Mouse (Mus musculus) heart, postnatal 0 days (tissue): ENCODE results near the gene Madcam1. TPM values are rescaled to one million over a fixed set of nuclear protein-coding genes. Genes with fewer than 3 reads are reported as not detected.
A peak's percentile ranks its signal among the peaks of the same experiment; 100 is the strongest.

Source experiments
- ATAC-seq: fragments of 200-750 bp; cut with Nextera tagmentation; 2 replicates; pipeline ENCODE4 v1.8.0; 2017; ENCODE audit warnings: low read depth, moderate number of reproducible peaks, moderate library complexity; ENCODE audit not compliant: insufficient read depth
- DNase-seq: peaks from one replicate; pipeline ENCODE4 v3.0.0-alpha.2; 2016; ENCODE audit warnings: low spot score
- H3K27ac ChIP-seq: fragments of 300-500 bp; sonication (generic); 2 replicates; pipeline ENCODE4 v1.5.1; 2014; ENCODE audit warnings: low read depth, mild to moderate bottlenecking
- H3K27me3 ChIP-seq: fragments of 300-500 bp; sonication (generic); 2 replicates; pipeline ENCODE4 v1.6.1; 2014; ENCODE audit warnings: low read length, mixed read lengths; ENCODE audit not compliant: control insufficient read depth, insufficient read depth
- H3K36me3 ChIP-seq: fragments of 300-500 bp; sonication (generic); replicated peaks from 2 replicates; pipeline ENCODE4 v1.6.1; 2014; ENCODE audit warnings: low read length, mixed read lengths; ENCODE audit not compliant: control insufficient read depth, insufficient read depth
- H3K4me1 ChIP-seq: fragments of 300-500 bp; sonication (generic); 2 replicates; pipeline ENCODE4 v1.6.1; 2014; ENCODE audit warnings: antibody characterized with exemption; ENCODE audit not compliant: control insufficient read depth, insufficient read depth
- H3K4me2 ChIP-seq: fragments of 300-500 bp; sonication (generic); 2 replicates; pipeline ENCODE4 v1.6.1; 2014; ENCODE audit warnings: low read depth, mild to moderate bottlenecking, low read length, moderate library complexity
- H3K4me3 ChIP-seq: fragments of 300-500 bp; sonication (generic); 2 replicates; pipeline ENCODE4 v1.5.1; 2014; ENCODE audit warnings: low read depth, low read length
- H3K9ac ChIP-seq: fragments of 300-500 bp; sonication (generic); replicated peaks from 2 replicates; pipeline ENCODE4 v1.6.1; 2014; ENCODE audit warnings: low read depth, low read length, mixed read lengths
- H3K9me3 ChIP-seq: fragments of 300-500 bp; sonication (generic); replicated peaks from 2 replicates; pipeline ENCODE4 v1.6.1; 2016; ENCODE audit warnings: low read length; ENCODE audit not compliant: control insufficient read depth
- CTCF ChIP-seq: IDR thresholded peaks from 2 replicates; pipeline ENCODE4 v1.5.1; 2016; ENCODE audit warnings: antibody characterized with exemption, control low read depth, low read depth
- EP300 ChIP-seq: IDR thresholded peaks from 2 replicates; pipeline ENCODE4 v1.6.1; 2016; ENCODE audit warnings: antibody characterized with exemption, low read depth
- WGBS: fragments of 180-500 bp; shearing (Covaris S2); extraction: QIAGEN DNeasy Blood & Tissue Kit; methylation state at CpG from one replicate; pipeline ENCODE4 v1.1.7; 2014; 5-methylcytosine and 5-hydroxymethylcytosine counted together
- polyA plus RNA-seq: library from polyadenylated mRNA; unstranded; fragments of >200 nt; fragmentation: Nextera tagmentation; extraction: Ambion mirVana; gene quantifications from 2 replicates; pipeline ENCODE4 v1.2.1, GENCODE M21; 2015
- total RNA-seq: library from RNA; depleted of rRNA; stranded (reverse); fragments of >200 nt; gene quantifications from 2 replicates; pipeline ENCODE4 v1.2.3, GENCODE M21; 2014; ENCODE audit warnings: low replicate concordance

Gene Madcam1
- total and polyA plus RNA-seq, 2 experiments from 2014 or later, result 1.3 TPM; not detected in 1

GRCm38 (mm10) chr10:79673054-79673453, 8.7 kb downstream of the Madcam1 start:
- no peak overlapping the region for H3K9ac ChIP-seq
- H3K4me1 ChIP-seq, result 0 out of 2 replicates have a peak, but pooled peaks cover 9% of the 10 kb centered on the region
- H3K4me2 ChIP-seq, result no peak overlapping the region
- DNase-seq, result no peak
- 0 out of 2 replicates have a peak, but pooled peaks cover 6% of the 10 kb centered on the region for H3K36me3 ChIP-seq
- 91% methylated on average over 3 of the region's 3 CpGs for WGBS
- H3K27me3 ChIP-seq, result no peaks in the 10 kb centered on the region
- ATAC-seq, result no peak
- H3K27ac ChIP-seq, result no peak overlapping the region
- no peak for TF ChIP-seq EP300
- no peak for TF ChIP-seq CTCF
- no peak overlapping the region for H3K4me3 ChIP-seq
- no peaks in the 10 kb centered on the region for H3K9me3 ChIP-seq

- Histone ChIP-seq H3K27ac (no peak overlapping the region), H3K9me3 (no peaks in the 10 kb centered on the region), H3K36me3 (0 out of 2 replicates have a peak, but pooled peaks cover 6% of the 10 kb centered on the region), H3K4me3 (no peak overlapping the region), H3K4me2 (no peak overlapping the region), H3K4me1 (0 out of 2 replicates have a peak, but pooled peaks cover 2% of the 10 kb centered on the region), H3K27me3 (no peaks in the 10 kb centered on the region), H3K9ac (no peak overlapping the region)
- DNase-seq (no peak), ATAC-seq (0 out of 2 replicates have a peak, but pooled peaks have one; percentile 4)
- TF ChIP-seq CTCF (no peak), EP300 (no peak)
- 49% methylated on average over 43 of the region's 44 CpGs for WGBS
Observed at GRCm38 (mm10) chr10:79675346-79676035, 11.1 kb downstream of the Madcam1 start.

GRCm38 (mm10) chr10:79680606-79681495, 16.5 kb downstream of the Madcam1 start:
- Histone ChIP-seq H3K9me3 (no peaks in the 10 kb centered on the region), H3K27ac (peak overlapping the region; percentile 96), H3K4me2 (peak overlapping the region; percentile 64), H3K9ac (no peak overlapping the region), H3K27me3 (no peaks in the 10 kb centered on the region), H3K4me3 (peak overlapping the region; percentile 90), H3K4me1 (peaks cover 19% of the 10 kb centered on the region), H3K36me3 (peaks cover 14% of the 10 kb centered on the region)
- WGBS, result 32% methylated on average over 11 of the region's 11 CpGs
- DNase-seq (no peak), ATAC-seq (no peak)
- TF ChIP-seq EP300 (no peak), CTCF (no peak)

- Histone ChIP-seq H3K4me1 (peaks cover 25% of the 10 kb centered on the region), H3K9ac (peak within 1 kb of the TSS; percentile 94)
- WGBS, result under 1% methylated on average over 78 of the region's 84 CpGs
Observed at GRCm38 (mm10) chr10:79681591-79682245, 17.4 kb downstream of the Madcam1 start, which contains the start of gene Cdc34. Gene Cdc34, plus strand, starts transcription at chr10:79682195.

GRCm38 (mm10) chr10:79682551-79682915, 18.2 kb downstream of the Madcam1 start:
- DNase-seq (no peak), ATAC-seq (no peak; the same call in 1 of the 2 replicates)
- peaks cover 30% of the 10 kb centered on the region for H3K4me1 ChIP-seq
- H3K4me2 ChIP-seq, result peak overlapping the region; percentile 88
- peak overlapping the region; percentile 96 for H3K27ac ChIP-seq
- H3K36me3 ChIP-seq, result peaks cover 31% of the 10 kb centered on the region
- H3K9me3 ChIP-seq, result no peaks in the 10 kb centered on the region
- no peaks in the 10 kb centered on the region for H3K27me3 ChIP-seq
- TF ChIP-seq EP300, result no peak
- TF ChIP-seq CTCF, result no peak
- H3K4me3 ChIP-seq, result peak overlapping the region; percentile 90
- WGBS, result under 1% methylated on average over 10 of the region's 10 CpGs
- H3K9ac ChIP-seq, result peak overlapping the region; percentile 94

More at GRCm38 (mm10) chr10:79681591-79682245, 17.4 kb downstream of the Madcam1 start, which contains the start of gene Cdc34:
- TF ChIP-seq CTCF, result peak; percentile 14; the same call in 1 of the 2 replicates
- TF ChIP-seq EP300, result no peak; the same call in 1 of the 2 replicates
- Histone ChIP-seq H3K27ac (peak within 1 kb of the TSS; percentile 96), H3K9me3 (no peaks in the 10 kb centered on the region), H3K4me3 (peak within 1 kb of the TSS; percentile 90), H3K4me2 (peak within 1 kb of the TSS; percentile 88), H3K36me3 (peaks cover 23% of the 10 kb centered on the region), H3K27me3 (no peaks in the 10 kb centered on the region)
- ATAC-seq (peak; percentile 90), DNase-seq (peak; percentile 99)
